Mouse (Mus musculus) MEL (cell line): ENCODE results near the gene H2-DMb1. TPM values are rescaled to one million over a fixed set of nuclear protein-coding genes. Genes with fewer than 3 reads are reported as not detected.

Experiments used
- DNase-seq: peaks from one replicate; pipeline ENCODE4 v3.0.0; 2011; ENCODE audit warnings: low read depth, low spot score
- H3K27ac ChIP-seq: 2 replicates; pipeline ENCODE4 v1.5.1; 2012; ENCODE audit warnings: low read depth, mild to moderate bottlenecking, control low read depth, low read length, moderate library complexity; ENCODE audit not compliant: control insufficient read depth
- H3K27me3 ChIP-seq, 2 experiments: fragments of 150-350 bp in 1 of 2; sonication (generic) in 1 of 2; 2 replicates each; pipeline ENCODE4 v1.6.1; 2012; ENCODE audit warnings: low read length in 2 of 2, mild to moderate bottlenecking in 2 of 2, improper control_type of control experiment in 1 of 2, moderate library complexity in 1 of 2; ENCODE audit not compliant: insufficient read depth in 2 of 2, control insufficient read depth in 1 of 2
- H3K36me3 ChIP-seq, 2 experiments: 2 replicates each; pipeline ENCODE4 v1.6.1; 2012 to 2014; ENCODE audit warnings: low read length in 2 of 2, improper control_type of control experiment in 1 of 2, inconsistent platforms in 1 of 2, mild to moderate bottlenecking in 1 of 2; ENCODE audit not compliant: insufficient read depth in 2 of 2, control insufficient read depth in 1 of 2
- H3K4me1 ChIP-seq, 2 experiments: fragments of 150-350 bp in 1 of 2; sonication (generic) in 1 of 2; 2 replicates each; pipeline ENCODE4 v1.6.1; 2012; ENCODE audit warnings: low read length in 2 of 2, improper control_type of control experiment in 1 of 2, mild to moderate bottlenecking in 1 of 2; ENCODE audit not compliant: insufficient read depth in 2 of 2, control insufficient read depth in 1 of 2
- H3K4me3 ChIP-seq, 2 experiments: fragments of 150-350 bp in 1 of 2; sonication (generic) in 1 of 2; 2 replicates each; pipeline ENCODE4 v1.5.1; 2012; ENCODE audit warnings: low read depth in 2 of 2, low read length in 2 of 2, mild to moderate bottlenecking in 2 of 2, moderate library complexity in 2 of 2, control low read depth in 1 of 2, improper control_type of control experiment in 1 of 2; ENCODE audit not compliant: control insufficient read depth in 1 of 2, insufficient read depth in 1 of 2
- H3K79me2 ChIP-seq: 2 replicates; pipeline ENCODE4 v1.6.1; 2012; ENCODE audit warnings: mild to moderate bottlenecking, low read length, moderate library complexity; ENCODE audit not compliant: control insufficient read depth, poor library complexity, insufficient read depth
- H3K9ac ChIP-seq: 2 replicates; pipeline ENCODE4 v1.6.1; 2012; ENCODE audit warnings: low read depth, mild to moderate bottlenecking, control low read depth, low read length, moderate library complexity; ENCODE audit not compliant: control insufficient read depth, poor library complexity, severe bottlenecking
- H3K9me3 ChIP-seq: fragments of 150-350 bp; sonication (generic); replicated peaks from 2 replicates; pipeline ENCODE4 v1.6.1; 2012; ENCODE audit warnings: mild to moderate bottlenecking, low read length, improper control_type of control experiment, moderate library complexity; ENCODE audit not compliant: insufficient read depth
- CHD1 ChIP-seq: IDR thresholded peaks from 2 replicates; pipeline ENCODE4 v1.6.1; 2012; ENCODE audit warnings: low read depth, mild to moderate bottlenecking, inconsistent platforms, low read length, improper control_type of control experiment
- CTCF ChIP-seq, 3 experiments: IDR thresholded peaks in 2 of 3; conservative IDR thresholded peaks in 1 of 3; 2 replicates each; pipeline ENCODE4 v1.5.1; 2011 to 2012; ENCODE audit warnings: low read length in 3 of 3, low read depth in 2 of 3, mild to moderate bottlenecking in 2 of 3, improper control_type of control experiment in 1 of 3, inconsistent platforms in 1 of 3, mixed read lengths in 1 of 3, moderate library complexity in 1 of 3; ENCODE audit not compliant: control insufficient read depth in 1 of 3, insufficient read depth in 1 of 3, poor library complexity in 1 of 3, severe bottlenecking in 1 of 3
- ELF1 ChIP-seq: IDR thresholded peaks from 2 replicates; pipeline ENCODE4 v1.6.1; 2014; ENCODE audit warnings: low read depth, mild to moderate bottlenecking, inconsistent platforms, low read length, improper control_type of control experiment, moderate library complexity
- EP300 ChIP-seq, 2 experiments: IDR thresholded peaks; 2 replicates each; pipeline ENCODE4 v1.6.1; 2011; ENCODE audit warnings: improper control_type of control experiment in 2 of 2, low read length in 2 of 2, low read depth in 1 of 2, mild to moderate bottlenecking in 1 of 2
- ETS1 ChIP-seq: IDR thresholded peaks from 2 replicates; pipeline ENCODE4 v1.6.1; 2012; ENCODE audit warnings: low read depth, mild to moderate bottlenecking, inconsistent platforms, low read length, improper control_type of control experiment, moderate library complexity
- GABPA ChIP-seq: IDR thresholded peaks from 2 replicates; pipeline ENCODE4 v1.6.1; 2012; ENCODE audit warnings: low read depth, mild to moderate bottlenecking, inconsistent platforms, low read length, improper control_type of control experiment, moderate library complexity
- GATA1 ChIP-seq: IDR thresholded peaks from 2 replicates; pipeline ENCODE4 v1.6.1; 2011; ENCODE audit warnings: low read depth, low read length, improper control_type of control experiment
- JUND ChIP-seq: IDR thresholded peaks from 2 replicates; pipeline ENCODE4 v1.6.1; 2011; ENCODE audit warnings: low read depth, mild to moderate bottlenecking, improper control_type of control experiment, low read length
- MEF2A ChIP-seq: IDR thresholded peaks from 2 replicates; pipeline ENCODE4 v1.6.1; 2014; ENCODE audit warnings: low read depth, mild to moderate bottlenecking, inconsistent platforms, low read length, improper control_type of control experiment; ENCODE audit not compliant: poor library complexity, insufficient replicate concordance, severe bottlenecking; ENCODE audit errors: extremely low read depth
- NELFE ChIP-seq: IDR thresholded peaks from 2 replicates; pipeline ENCODE4 v1.6.1; 2011; ENCODE audit warnings: low read depth, low read length, improper control_type of control experiment
- POLR2AphosphoS2 ChIP-seq: IDR thresholded peaks from 2 replicates; pipeline ENCODE4 v1.6.1; 2011; ENCODE audit warnings: low read length, improper control_type of control experiment
- RAD21 ChIP-seq: IDR thresholded peaks from 2 replicates; pipeline ENCODE4 v1.6.1; 2011; ENCODE audit warnings: mild to moderate bottlenecking, low read depth, low read length, improper control_type of control experiment
- SIN3A ChIP-seq: IDR thresholded peaks from 2 replicates; pipeline ENCODE4 v1.6.1; 2012; ENCODE audit warnings: low read length, improper control_type of control experiment, inconsistent platforms
- SMC3 ChIP-seq: IDR thresholded peaks from 2 replicates; pipeline ENCODE4 v1.6.1; 2011; ENCODE audit warnings: low read depth, low read length, improper control_type of control experiment
- TBP ChIP-seq: IDR thresholded peaks from 2 replicates; pipeline ENCODE4 v1.8.0; 2011; ENCODE audit warnings: low read depth, low read length, improper control_type of control experiment
- TCF12 ChIP-seq: IDR thresholded peaks from 2 replicates; pipeline ENCODE4 v1.6.1; 2014; ENCODE audit warnings: low read depth, mild to moderate bottlenecking, inconsistent platforms, low read length, improper control_type of control experiment, moderate library complexity
- USF2 ChIP-seq, 2 experiments: IDR thresholded peaks; 2 replicates each; pipeline ENCODE4 v1.6.1; 2011 to 2012; ENCODE audit warnings: improper control_type of control experiment in 2 of 2, low read length in 2 of 2, borderline replicate concordance in 1 of 2, inconsistent platforms in 1 of 2, low read depth in 1 of 2, mild to moderate bottlenecking in 1 of 2; ENCODE audit not compliant: insufficient read depth in 1 of 2
- ZKSCAN1 ChIP-seq: IDR thresholded peaks from 2 replicates; pipeline ENCODE4 v1.6.1; 2012; ENCODE audit warnings: low read depth, mild to moderate bottlenecking, inconsistent platforms, low read length, improper control_type of control experiment, moderate library complexity
- polyA plus RNA-seq, 2 experiments: library from polyadenylated mRNA; stranded (reverse) in 1 of 2; unstranded in 1 of 2; fragments of >175 nt in 1 of 2; fragments of >200 nt in 1 of 2; gene quantifications; 2 replicates each; pipeline versions ENCODE4 v1.2.1 to v1.2.4; 2012; ENCODE audit warnings: low replicate concordance in 2 of 2, low read depth in 1 of 2; ENCODE audit not compliant: insufficient read length in 2 of 2, insufficient read depth in 1 of 2, missing spikeins in 1 of 2
- total RNA-seq: library from RNA; depleted of rRNA; stranded (reverse); fragments of 300-350 nt; gene quantifications from 2 replicates; pipeline ENCODE4 v1.2.3, GENCODE M21; 2012

H2-DMb1 gene
- total and polyA plus RNA-seq, 3 experiments = 0.67 TPM; not detected in 2

GRCm38 (mm10) chr17:34131911-34132310, 21.0 kb upstream of the H2-DMb1 start:
- no peak overlapping the region for H3K27ac ChIP-seq
- H3K27me3 ChIP-seq = no peaks in the 10 kb centered on the region
- H3K36me3 ChIP-seq = peaks cover 0 to 11% of the 10 kb centered on the region in 2 experiments; a peak in 2 of 4 replicates
- H3K9ac ChIP-seq = no peak overlapping the region
- H3K9me3 ChIP-seq = no peaks in the 10 kb centered on the region
- DNase-seq = no peak
- H3K4me3 ChIP-seq = no peak overlapping the region
- H3K79me2 ChIP-seq = no peaks in the 10 kb centered on the region
- H3K4me1 ChIP-seq = peaks cover 3 to 17% of the 10 kb centered on the region in 2 experiments
- TF ChIP-seq GABPA (no peak), ETS1 (no peak), SMC3 (no peak), RAD21 (no peak), MEF2A (no peak), SIN3A (no peak), TCF12 (no peak), EP300 (IDR thresholded peaks at IDR 0.05; ENCODE audit: low read depth in 1 of 2, low read length in 2 of 2) (no peak), ZKSCAN1 (no peak), ELF1 (no peak), GATA1 (no peak), CHD1 (no peak), NELFE (no peak)

GRCm38 (mm10) chr17:34133289-34133688, 19.6 kb upstream of the H2-DMb1 start:
- Histone ChIP-seq H3K4me1 (peaks cover 0 to 7% of the 10 kb centered on the region in 2 experiments; a peak in 1 of 4 replicates), H3K4me3 (no peak overlapping the region), H3K27ac (no peak overlapping the region), H3K9me3 (no peaks in the 10 kb centered on the region), H3K36me3 (peaks cover 0 to 3% of the 10 kb centered on the region in 2 experiments; a peak in 1 of 4 replicates), H3K9ac (no peak overlapping the region), H3K79me2 (no peaks in the 10 kb centered on the region), H3K27me3 (no peaks in the 10 kb centered on the region)
- TF ChIP-seq CTCF (IDR thresholded peaks at IDR 0.05 in 2 of 3, conservative IDR thresholded peaks at IDR 0.05 in 1 of 3; ENCODE audit: control insufficient read depth in 1 of 3, insufficient read depth in 1 of 3, low read depth in 2 of 3, low read length in 3 of 3, poor library complexity in 1 of 3, severe bottlenecking in 1 of 3) = peak; percentile 22 to 45 (median 24); a peak in 5 of 6 replicates
- no peak for TF ChIP-seq CHD1
- no peak for TF ChIP-seq TBP
- TF ChIP-seq USF2 (IDR thresholded peaks at IDR 0.05; ENCODE audit: borderline replicate concordance in 1 of 2, insufficient read depth in 1 of 2, low read depth in 1 of 2, low read length in 2 of 2) = no peak
- no peak for TF ChIP-seq JUND
- no peak for TF ChIP-seq POLR2AphosphoS2
- no peak for TF ChIP-seq RAD21
- no peak for DNase-seq
